Mouse (Mus musculus) lung, embryonic 14.5 days (tissue): ENCODE measurements at regions not wholly inside any gene's neighbourhood (a gene's known extent, or its start where the extent isn't known, plus 50 kb on each side); places are given as distances from the start of the nearest gene placed in this dataset.

ENCODE experiments used
- ATAC-seq: fragments of 200-750 bp; cut with Nextera tagmentation; 2 replicates; pipeline ENCODE4 v1.8.0; 2017; ENCODE audit warnings: mild to moderate bottlenecking, moderate TSS enrichment, moderate library complexity; ENCODE audit not compliant: insufficient read depth
- DNase-seq: peaks from one replicate; pipeline ENCODE4 v3.0.0-alpha.2; 2015
- H3K27ac ChIP-seq: fragments of 300-500 bp; sonication (generic); 2 replicates; pipeline ENCODE4 v1.5.1; 2014; ENCODE audit warnings: low read depth, mild to moderate bottlenecking, moderate library complexity
- H3K27me3 ChIP-seq: fragments of 300-500 bp; sonication (generic); 2 replicates; pipeline ENCODE4 v1.6.1; 2014; ENCODE audit warnings: low read length, control low read depth; ENCODE audit not compliant: insufficient read depth
- H3K36me3 ChIP-seq: fragments of 300-500 bp; sonication (generic); 2 replicates; pipeline ENCODE4 v1.6.1; 2014; ENCODE audit warnings: control low read depth; ENCODE audit not compliant: insufficient read depth
- H3K4me1 ChIP-seq: fragments of 300-500 bp; sonication (generic); 2 replicates; pipeline ENCODE4 v1.6.1; 2014; ENCODE audit warnings: antibody characterized with exemption, control low read depth; ENCODE audit not compliant: insufficient read depth
- H3K4me2 ChIP-seq: fragments of 300-500 bp; sonication (generic); 2 replicates; pipeline ENCODE4 v1.6.1; 2014; ENCODE audit warnings: mild to moderate bottlenecking
- H3K4me3 ChIP-seq: fragments of 300-500 bp; sonication (generic); 2 replicates; pipeline ENCODE4 v1.5.1; 2014; ENCODE audit warnings: low read depth, low read length
- H3K9ac ChIP-seq: fragments of 300-500 bp; sonication (generic); 2 replicates; pipeline ENCODE4 v1.6.1; 2014
- H3K9me3 ChIP-seq: fragments of 300-500 bp; sonication (generic); 2 replicates; pipeline ENCODE4 v1.6.1; 2016; ENCODE audit warnings: low read depth, low read length, control low read depth
- CTCF ChIP-seq: IDR thresholded peaks from 2 replicates; pipeline ENCODE4 v1.5.1; 2016; ENCODE audit warnings: antibody characterized with exemption, low read depth
- WGBS: fragments of 180-500 bp; shearing (Covaris S2); extraction: QIAGEN DNeasy Blood & Tissue Kit; methylation state at CpG from one replicate; pipeline ENCODE4 v1.1.7; 2014; 5-methylcytosine and 5-hydroxymethylcytosine counted together

- H3K4me2 ChIP-seq, result no peak overlapping the region
- no peaks in the 10 kb centered on the region for H3K27me3 ChIP-seq
- no peak overlapping the region for H3K9ac ChIP-seq
- H3K36me3 ChIP-seq, result no peaks in the 10 kb centered on the region
- H3K4me1 ChIP-seq, result no peaks in the 10 kb centered on the region
- ATAC-seq, result no peak
- no peak overlapping the region for H3K27ac ChIP-seq
- no peak for TF ChIP-seq CTCF
- WGBS, result 73% methylated on average over 1 of the region's 1 CpGs
- H3K4me3 ChIP-seq, result no peak overlapping the region
- no peak for DNase-seq
- H3K9me3 ChIP-seq, result no peaks in the 10 kb centered on the region
Measured at GRCm38 (mm10) chr14:58726418-58726817, 416.3 kb downstream of the 1700129C05Rik start.

GRCm38 (mm10) chr14:58714856-58715255, 427.8 kb downstream of the 1700129C05Rik start:
- no peak for TF ChIP-seq CTCF
- no peak for ATAC-seq
- no peaks in the 10 kb centered on the region for H3K27me3 ChIP-seq
- no peak overlapping the region for H3K4me2 ChIP-seq
- no peaks in the 10 kb centered on the region for H3K9me3 ChIP-seq
- no peak overlapping the region for H3K27ac ChIP-seq
- H3K36me3 ChIP-seq, result no peaks in the 10 kb centered on the region
- DNase-seq, result no peak
- no peak overlapping the region for H3K9ac ChIP-seq
- no peaks in the 10 kb centered on the region for H3K4me1 ChIP-seq
- H3K4me3 ChIP-seq, result no peak overlapping the region

GRCm38 (mm10) chr14:58709861-58710260, 432.8 kb downstream of the 1700129C05Rik start:
- 62% methylated on average over 7 of the region's 7 CpGs for WGBS
- no peak for ATAC-seq
- peak; percentile 38 for DNase-seq
- H3K9me3 ChIP-seq, result no peaks in the 10 kb centered on the region
- TF ChIP-seq CTCF, result no peak
- no peak overlapping the region for H3K27ac ChIP-seq
- H3K9ac ChIP-seq, result no peak overlapping the region
- H3K4me2 ChIP-seq, result no peak overlapping the region
- no peaks in the 10 kb centered on the region for H3K27me3 ChIP-seq
- H3K36me3 ChIP-seq, result no peaks in the 10 kb centered on the region
- H3K4me1 ChIP-seq, result no peaks in the 10 kb centered on the region
- no peak overlapping the region for H3K4me3 ChIP-seq

GRCm38 (mm10) chr14:58709281-58709680, 433.4 kb downstream of the 1700129C05Rik start:
- Histone ChIP-seq H3K27ac (no peak overlapping the region), H3K9me3 (no peaks in the 10 kb centered on the region), H3K27me3 (no peaks in the 10 kb centered on the region), H3K4me2 (no peak overlapping the region), H3K4me3 (no peak overlapping the region), H3K9ac (no peak overlapping the region), H3K4me1 (no peaks in the 10 kb centered on the region), H3K36me3 (no peaks in the 10 kb centered on the region)
- DNase-seq (no peak), ATAC-seq (no peak)
- TF ChIP-seq CTCF, result no peak
- 90% methylated on average over 2 of the region's 2 CpGs for WGBS

- DNase-seq (peak; percentile 86), ATAC-seq (no peak)
- H3K27me3 ChIP-seq, result no peaks in the 10 kb centered on the region
- H3K4me2 ChIP-seq, result no peak overlapping the region
- no peak overlapping the region for H3K9ac ChIP-seq
- no peaks in the 10 kb centered on the region for H3K4me1 ChIP-seq
- H3K9me3 ChIP-seq, result no peaks in the 10 kb centered on the region
- TF ChIP-seq CTCF, result peak; percentile 72
- no peaks in the 10 kb centered on the region for H3K36me3 ChIP-seq
- no peak overlapping the region for H3K27ac ChIP-seq
- no peak overlapping the region for H3K4me3 ChIP-seq
- WGBS, result 33% methylated on average over 1 of the region's 1 CpGs
Measured at GRCm38 (mm10) chr14:58701765-58702164, 440.9 kb downstream of the 1700129C05Rik start.

GRCm38 (mm10) chr14:58691129-58691828, 451.4 kb downstream of the 1700129C05Rik start:
- Histone ChIP-seq H3K4me2 (no peak overlapping the region), H3K36me3 (no peaks in the 10 kb centered on the region), H3K4me3 (no peak overlapping the region), H3K27ac (no peak overlapping the region), H3K9ac (no peak overlapping the region), H3K27me3 (no peaks in the 10 kb centered on the region), H3K9me3 (no peaks in the 10 kb centered on the region), H3K4me1 (no peaks in the 10 kb centered on the region)
- DNase-seq (no peak), ATAC-seq (no peak)
- TF ChIP-seq CTCF, result no peak
- WGBS, result 71% methylated on average over 9 of the region's 9 CpGs

- Histone ChIP-seq H3K9me3 (no peaks in the 10 kb centered on the region), H3K9ac (no peak overlapping the region), H3K4me2 (no peak overlapping the region), H3K4me1 (no peaks in the 10 kb centered on the region), H3K36me3 (no peaks in the 10 kb centered on the region), H3K4me3 (no peak overlapping the region), H3K27me3 (no peaks in the 10 kb centered on the region), H3K27ac (no peak overlapping the region)
- ATAC-seq, result no peak
- WGBS, result 73% methylated on average over 4 of the region's 4 CpGs
- TF ChIP-seq CTCF, result no peak
- DNase-seq, result no peak
Measured at GRCm38 (mm10) chr14:58687814-58688213, 454.9 kb downstream of the 1700129C05Rik start.
